Mouse (Mus musculus) megakaryocyte-erythroid progenitor cell, adult 5 weeks (primary cell): ENCODE results near the gene Glipr2. TPM values are rescaled to one million over a fixed set of nuclear protein-coding genes. Genes with fewer than 3 reads are reported as not detected.

Source experiments
- polyA plus RNA-seq: library from polyadenylated mRNA; stranded (reverse); fragments of >175 nt; gene quantifications from 2 replicates; pipeline ENCODE4 v1.2.3, GENCODE M21; 2012

Glipr2 gene
- polyA plus RNA-seq: 12.7 and 16.1 TPM in 2 replicates

GRCm38 (mm10) chr4:43957292-43957845 is at the start of gene Glipr2:
Gene Glipr2, plus strand, starts transcription at chr4:43957401.

GRCm38 (mm10) chr4:43983181-43983580 is 26.0 kb downstream of the Glipr2 start, which contains the start of gene Ccin:
Gene Ccin, plus strand, starts transcription at chr4:43983483.

GRCm38 (mm10) chr4:44004126-44004525 is 46.9 kb downstream of the Glipr2 start, which contains the start of gene Clta:
Gene Clta, plus strand, starts transcription at chr4:44004452.

Other genes with a start within 250 kb of the Glipr2 start
- gene Olfr71, start 247.1 kb upstream of the Glipr2 start, polyA plus RNA-seq: not detected in 2 replicates
- gene Hrct1, start 230.2 kb upstream of the Glipr2 start, polyA plus RNA-seq: not detected in 2 replicates
- gene Spaar, start 227.4 kb upstream of the Glipr2 start, polyA plus RNA-seq: 0.03 TPM in 1 of 2 replicates, not detected in the other
- gene Olfr159, start 186.4 kb upstream of the Glipr2 start, polyA plus RNA-seq: not detected in 2 replicates
- not detected in 2 replicates for gene Olfr156, start 133.5 kb upstream of the Glipr2 start, polyA plus RNA-seq
- not detected in 2 replicates for gene Olfr157, start 117.2 kb upstream of the Glipr2 start, polyA plus RNA-seq
- gene Olfr155, start 105.8 kb upstream of the Glipr2 start, polyA plus RNA-seq: not detected in 2 replicates
- gene Reck, start 81.9 kb upstream of the Glipr2 start, polyA plus RNA-seq: 0.53 and 1.00 TPM in 2 replicates
- gene Ccin, start 26.1 kb downstream of the Glipr2 start, polyA plus RNA-seq: not detected in 2 replicates
- 466 and 477 TPM in 2 replicates for gene Clta, start 47.1 kb downstream of the Glipr2 start, polyA plus RNA-seq
- gene Gne, start 126.8 kb downstream of the Glipr2 start, polyA plus RNA-seq: 41.3 and 46.5 TPM in 2 replicates